Mouse (Mus musculus) cerebellum, postnatal 10 days (tissue): ENCODE measurements around the gene Ppia.
"Not testable (repeated sequence)": the region's sequence is repeated elsewhere in the genome, so short reads cannot be mapped to it uniquely, and the experiment has no call there.

Experiments
- DNase-seq, 2 experiments: peaks; one replicate each; pipeline ENCODE4 v3.0.0; 2021; ENCODE audit warnings: mixed read lengths in 2 of 2

The Ppia gene

DNA sequence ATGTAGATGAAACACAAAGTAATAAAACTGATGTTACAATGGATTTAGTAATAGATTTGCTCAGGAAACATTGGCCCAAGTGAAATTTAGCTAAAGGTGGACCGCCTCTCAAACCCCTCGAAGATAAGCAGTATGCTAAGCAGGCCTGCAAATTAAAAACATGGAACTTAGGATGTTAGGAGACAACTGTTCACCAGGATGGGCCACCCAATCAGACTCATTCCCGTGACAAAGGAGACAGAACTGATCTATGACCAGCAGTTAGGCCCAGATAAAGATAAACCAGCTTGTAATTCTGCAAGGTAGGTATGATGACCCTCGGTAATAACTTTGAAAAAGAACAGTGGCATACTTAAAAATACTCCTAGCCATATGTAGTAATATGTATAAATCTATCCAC is 27.9 kb downstream of the Ppia start:
- no peak for DNase-seq

GRCm38 (mm10) chr11:6443727-6444076 is 28.5 kb downstream of the Ppia start:
- no peak for DNase-seq

DNA sequence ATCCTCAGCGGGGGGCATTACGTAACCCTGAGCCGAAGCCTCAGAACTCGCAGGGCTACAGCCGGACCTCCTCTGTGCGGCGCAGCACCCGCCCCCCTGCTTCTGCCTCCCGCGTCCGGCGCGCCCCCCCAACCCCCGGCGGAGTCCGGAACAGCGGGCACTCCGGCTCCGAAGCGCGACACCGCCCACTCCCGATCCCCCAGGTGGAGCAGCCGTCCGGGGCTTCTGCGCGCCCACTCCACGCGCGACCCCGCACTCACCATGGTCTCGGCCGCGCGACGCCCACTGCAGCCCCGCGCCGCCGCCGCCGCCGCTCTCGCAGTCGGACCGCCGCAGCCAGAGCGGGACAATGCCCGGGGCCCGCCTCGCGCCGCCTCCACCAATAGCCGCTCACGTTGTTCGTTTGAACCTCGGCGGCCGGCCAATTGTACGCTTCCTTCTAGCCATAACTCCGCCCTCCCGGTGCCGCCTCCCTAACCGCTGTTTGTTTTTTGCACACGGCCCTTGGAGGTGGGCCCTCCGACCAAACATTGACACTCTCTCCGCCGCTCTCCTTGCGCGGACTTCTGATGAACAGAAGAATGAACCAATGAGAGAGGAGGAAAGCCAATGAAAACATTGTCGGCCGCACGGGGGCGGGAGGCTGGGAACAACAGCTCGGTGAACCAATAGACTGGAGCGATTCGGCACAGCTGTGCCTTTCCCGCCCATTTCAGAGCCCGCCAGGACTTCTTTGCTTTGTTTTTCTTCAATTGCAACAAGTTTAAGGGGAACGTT is 29.0 kb downstream of the Ppia start, which contains the start of gene H2afv:
Gene H2afv (minus strand): TSS at position 367 of the 777 bp plus-strand sequence.
- peak; percentile 100 for DNase-seq

- DNase-seq: no peak
Observed at GRCm38 (mm10) chr11:6445441-6445840, 30.2 kb downstream of the Ppia start.

DNA sequence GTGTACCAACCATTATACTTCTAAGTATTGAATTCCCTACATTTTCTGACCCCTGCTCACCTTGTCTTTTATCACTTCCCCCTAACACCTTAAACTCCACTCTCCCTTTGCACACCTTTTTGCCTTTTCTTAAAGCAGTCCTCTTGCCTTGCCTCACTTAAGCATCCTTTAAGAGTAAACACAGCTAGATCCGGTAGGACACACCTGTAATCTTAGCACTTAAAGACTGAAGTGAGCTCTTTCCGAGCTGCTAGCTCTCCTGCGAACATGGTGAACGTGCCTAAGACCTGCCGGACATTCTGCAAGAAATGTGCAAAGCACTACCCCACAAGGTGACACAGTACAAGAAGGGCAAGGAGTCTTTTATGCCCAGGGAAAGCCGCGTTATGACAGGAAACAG is 30.7 kb downstream of the Ppia start:
- no peak for DNase-seq

- no peak for DNase-seq
Observed at GRCm38 (mm10) chr11:6447493-6447892, 32.2 kb downstream of the Ppia start.

DNA sequence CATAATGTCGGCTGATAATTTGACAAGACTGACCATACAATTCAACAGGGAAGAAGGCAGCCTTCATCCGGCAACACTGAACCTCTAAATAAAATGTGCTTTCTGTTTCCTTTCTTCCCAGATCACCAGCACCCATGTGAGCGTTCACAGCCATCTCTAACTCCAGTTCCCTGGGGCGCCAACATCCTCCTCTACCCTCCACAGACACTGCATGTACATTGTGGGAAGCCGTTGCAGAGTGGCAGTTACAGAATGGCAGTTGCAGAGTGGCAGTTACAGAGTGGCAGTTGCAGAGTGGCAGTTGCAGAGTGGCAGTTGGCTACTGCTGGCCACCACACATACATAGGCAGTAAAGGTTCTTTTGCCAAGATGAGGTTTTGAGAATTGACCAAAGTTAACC is 32.9 kb downstream of the Ppia start:
- not testable (repeated sequence) for DNase-seq

GRCm38 (mm10) chr11:6456083-6456482 is 40.8 kb downstream of the Ppia start:
- no peak for DNase-seq

DNA sequence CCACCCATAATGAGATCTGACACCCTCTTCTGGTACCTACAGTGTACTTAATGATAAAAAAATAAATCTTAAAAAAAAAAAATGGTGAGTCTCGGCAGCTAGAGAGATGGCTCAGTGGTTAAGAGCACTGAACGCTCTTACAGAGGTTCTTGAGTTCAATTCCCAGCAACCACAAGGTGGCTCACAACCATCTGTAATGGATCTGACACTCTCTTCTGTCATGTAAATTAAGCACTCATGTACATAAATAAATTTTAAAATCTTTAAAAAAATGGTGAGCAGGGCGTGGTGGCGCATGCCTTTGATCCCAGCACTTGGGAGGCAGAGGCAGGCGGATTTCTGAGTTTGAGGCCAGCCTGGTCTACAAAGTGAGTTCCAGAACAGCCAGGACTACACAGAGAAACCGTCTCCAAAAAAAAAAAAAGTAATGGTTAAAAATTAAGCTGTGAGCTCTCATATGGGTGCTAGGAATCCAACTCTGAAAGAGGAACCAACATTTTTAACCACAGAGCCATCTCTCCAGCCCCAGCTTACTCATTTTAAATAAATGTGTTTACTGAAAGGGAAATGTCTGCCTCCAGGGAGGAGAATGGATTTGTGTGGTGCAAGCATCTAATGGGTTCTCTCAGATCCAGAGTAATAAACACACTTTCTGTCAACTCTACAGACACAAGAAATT is 48.1 kb downstream of the Ppia start:
- no peak for DNase-seq

GRCm38 (mm10) chr11:6465122-6465521 is 49.9 kb downstream of the Ppia start:
- peak; percentile 86 for DNase-seq

- peak in 1 of 2 experiments; percentile 31 for DNase-seq
Observed at GRCm38 (mm10) chr11:6468541-6468940, 53.3 kb downstream of the Ppia start.
